Mouse (Mus musculus) olfactory bulb, adult 2 months (tissue): ENCODE data around the gene Zscan10. TPM values are rescaled to one million over a fixed set of nuclear protein-coding genes. Genes with fewer than 3 reads are reported as not detected.

Experiments used
- H3K27ac ChIP-seq: fragments of 200-500 bp; 2 replicates; pipeline ENCODE4 v1.5.1; 2012; ENCODE audit warnings: low read depth, low read length; ENCODE audit not compliant: insufficient read depth
- H3K4me1 ChIP-seq: fragments of 200-500 bp; 2 replicates; pipeline ENCODE4 v1.6.1; 2012; ENCODE audit warnings: low read length; ENCODE audit not compliant: control insufficient read depth, insufficient read depth
- H3K4me3 ChIP-seq: fragments of 200-500 bp; 2 replicates; pipeline ENCODE4 v1.5.1; 2012; ENCODE audit warnings: mild to moderate bottlenecking, low read depth, low read length, moderate library complexity; ENCODE audit not compliant: insufficient read depth
- CTCF ChIP-seq: fragments of 200-500 bp; IDR thresholded peaks from 2 replicates; pipeline ENCODE4 v1.5.1; 2012; ENCODE audit warnings: low read depth, mild to moderate bottlenecking, low read length, moderate library complexity; ENCODE audit not compliant: insufficient read depth
- POLR2A ChIP-seq: fragments of 200-500 bp; IDR thresholded peaks from 2 replicates; pipeline ENCODE4 v1.6.1; 2012; ENCODE audit warnings: mild to moderate bottlenecking, low read depth, low read length, moderate library complexity; ENCODE audit not compliant: insufficient read depth
- WGBS: fragments of 180-500 bp; shearing (Covaris S2); methylation state at CpG from one replicate; pipeline ENCODE4 v1.1.7; 2018; 5-methylcytosine and 5-hydroxymethylcytosine counted together
- polyA plus RNA-seq: library from polyadenylated mRNA; stranded (reverse); fragments of >200 nt; gene quantifications from 2 replicates; pipeline ENCODE4 v1.2.4, GENCODE M21; 2012; ENCODE audit warnings: low replicate concordance; ENCODE audit not compliant: missing spikeins, insufficient read depth, insufficient read length

The Zscan10 gene
- polyA plus RNA-seq, 1 experiment: not detected

DNA sequence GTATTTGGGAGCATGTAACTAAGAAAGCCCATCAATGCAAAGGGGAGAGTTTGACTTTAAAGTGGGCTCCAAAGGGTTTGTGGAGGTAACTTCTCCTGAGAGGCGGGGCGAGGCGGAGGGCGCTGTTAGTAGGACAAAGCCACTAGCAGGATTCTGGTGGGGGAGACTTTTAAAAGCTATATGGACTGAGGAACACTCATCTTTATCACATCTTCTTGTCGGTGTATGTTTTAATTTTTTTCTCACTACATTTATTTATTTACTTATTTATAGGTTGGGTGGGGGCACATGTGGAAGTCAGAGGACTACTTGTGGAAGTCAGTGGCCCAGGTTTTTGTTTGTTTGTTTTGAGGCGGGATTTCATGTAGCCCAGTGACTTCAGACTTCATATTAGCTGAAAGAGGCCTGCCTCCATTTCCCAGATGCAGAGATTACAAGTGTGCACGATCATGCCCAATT lies 1.0 kb upstream of the Zscan10 start:
- peaks cover 6% of the 10 kb centered on the region for H3K4me1 ChIP-seq
- H3K27ac ChIP-seq: no peak overlapping the region; the same call in 1 of the 2 replicates
- 51% methylated on average over 7 of the region's 7 CpGs for WGBS
- H3K4me3 ChIP-seq: peak overlapping the region; percentile 42
- TF ChIP-seq POLR2A (no peak), CTCF (no peak)

DNA sequence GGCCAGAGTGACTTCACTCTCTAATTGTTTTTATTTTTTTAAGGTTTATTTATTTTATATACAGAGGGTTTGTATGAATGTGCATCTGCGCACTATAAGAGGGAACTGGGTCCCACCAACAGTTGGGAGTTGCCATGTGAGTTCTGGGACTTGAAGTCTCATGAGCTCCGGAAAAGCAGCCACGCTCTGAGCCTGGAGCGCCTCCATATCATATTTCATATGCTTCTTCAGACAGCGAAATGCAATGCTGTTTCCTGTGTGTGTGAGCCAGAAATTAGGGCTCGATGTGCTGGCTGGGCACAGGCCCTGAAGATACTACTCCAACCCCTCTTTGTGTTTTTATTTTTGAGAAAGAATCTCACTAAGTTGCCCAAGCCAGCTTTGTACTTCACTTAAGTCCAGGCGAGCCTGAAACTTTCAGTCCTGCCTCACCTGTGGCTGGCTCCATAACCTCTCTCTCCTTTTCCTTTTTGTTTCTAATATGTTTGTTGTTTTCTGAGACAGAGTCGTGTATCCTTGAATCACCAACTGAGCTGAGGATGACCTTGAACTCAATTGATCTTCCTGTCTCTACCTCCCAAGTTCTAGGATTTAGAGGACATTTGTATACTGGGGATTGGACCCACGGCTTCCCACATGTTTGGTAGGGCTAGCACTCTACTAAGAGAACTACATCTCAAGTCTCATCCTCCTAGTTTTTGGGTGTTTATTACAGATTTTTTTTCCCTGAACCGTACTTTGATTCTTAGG lies 1.4 kb downstream of the Zscan10 start:
- TF ChIP-seq CTCF: no peak
- TF ChIP-seq POLR2A: no peak
- H3K4me3 ChIP-seq: no peak overlapping the region
- 68% methylated on average over 10 of the region's 10 CpGs for WGBS

DNA sequence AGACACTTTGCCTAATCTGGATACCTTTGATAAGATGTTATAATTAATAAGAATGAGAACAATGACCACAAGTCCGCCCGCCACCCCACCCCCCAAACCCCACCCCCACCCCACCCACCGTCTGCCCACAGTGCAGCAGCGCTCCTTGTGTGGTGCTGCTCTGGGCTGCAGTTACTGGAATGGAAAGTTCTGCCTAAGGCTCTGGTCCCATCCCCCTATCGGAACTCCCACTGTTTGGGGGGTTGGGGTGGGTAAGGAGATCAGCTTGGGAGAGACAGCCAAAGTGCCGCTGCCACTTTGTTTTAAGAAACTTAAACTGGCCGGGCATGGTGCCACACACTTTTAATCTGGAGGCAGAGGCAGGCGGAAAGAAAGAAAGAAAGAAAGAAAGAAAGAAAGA lies 2.4 kb downstream of the Zscan10 start:
- H3K27ac ChIP-seq: no peak overlapping the region
- no peak overlapping the region for H3K4me3 ChIP-seq
- H3K4me1 ChIP-seq: peaks cover 6% of the 10 kb centered on the region
- 6% methylated on average over 8 of the region's 8 CpGs for WGBS
- TF ChIP-seq POLR2A (no peak), CTCF (no peak)

More for the DNA sequence above, 1.4 kb downstream of the Zscan10 start:
- peaks cover 6% of the 10 kb centered on the region for H3K4me1 ChIP-seq
- no peak overlapping the region for H3K27ac ChIP-seq

DNA sequence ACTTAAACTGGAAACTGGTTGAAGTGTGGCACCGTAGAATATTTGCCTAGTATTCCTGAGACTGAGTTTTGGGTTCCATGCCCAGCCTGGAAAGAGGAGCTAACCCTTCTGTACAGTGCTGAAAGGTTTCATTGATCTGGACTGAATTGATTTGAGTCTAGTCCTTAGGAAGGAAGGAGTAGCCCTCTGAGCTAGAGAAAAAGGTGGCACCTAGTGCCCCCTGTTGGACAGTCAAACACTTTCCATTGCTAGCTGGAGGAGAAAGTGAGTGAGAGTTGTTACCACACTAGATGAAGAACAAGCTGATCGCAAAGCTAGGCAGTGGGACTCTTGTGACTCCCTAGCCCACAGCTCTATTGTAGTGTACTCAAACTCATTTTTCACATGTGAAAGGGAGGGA lies 2.9 kb downstream of the Zscan10 start:
- H3K27ac ChIP-seq: no peak overlapping the region
- 37% methylated on average over 2 of the region's 2 CpGs for WGBS
- no peak for TF ChIP-seq CTCF
- TF ChIP-seq POLR2A: no peak
- H3K4me1 ChIP-seq: peaks cover 5% of the 10 kb centered on the region
- H3K4me3 ChIP-seq: no peak overlapping the region

DNA sequence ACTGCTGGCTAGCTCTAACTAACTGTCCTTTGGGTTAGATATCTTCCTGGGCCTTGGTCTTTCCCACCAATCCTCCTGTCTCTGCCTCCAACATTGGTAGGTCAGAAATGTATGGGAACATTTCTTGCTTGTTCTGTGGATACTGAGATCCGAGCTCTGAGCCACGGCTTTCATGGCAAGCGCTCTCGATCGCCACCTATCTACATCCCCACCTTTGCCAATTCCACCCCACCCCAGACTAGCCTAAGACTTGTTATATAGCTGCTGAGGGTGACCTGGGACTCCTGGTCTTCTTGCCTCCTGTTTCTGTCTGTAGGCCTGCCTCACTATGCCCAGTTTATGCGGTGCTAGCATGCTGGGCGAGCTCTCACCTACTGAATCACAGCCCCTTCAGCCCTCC lies 3.7 kb downstream of the Zscan10 start:
- Histone ChIP-seq H3K4me3 (no peak overlapping the region), H3K27ac (no peak overlapping the region), H3K4me1 (no peaks in the 10 kb centered on the region)
- WGBS: 78% methylated on average over 7 of the region's 7 CpGs
- no peak for TF ChIP-seq CTCF
- no peak for TF ChIP-seq POLR2A

DNA sequence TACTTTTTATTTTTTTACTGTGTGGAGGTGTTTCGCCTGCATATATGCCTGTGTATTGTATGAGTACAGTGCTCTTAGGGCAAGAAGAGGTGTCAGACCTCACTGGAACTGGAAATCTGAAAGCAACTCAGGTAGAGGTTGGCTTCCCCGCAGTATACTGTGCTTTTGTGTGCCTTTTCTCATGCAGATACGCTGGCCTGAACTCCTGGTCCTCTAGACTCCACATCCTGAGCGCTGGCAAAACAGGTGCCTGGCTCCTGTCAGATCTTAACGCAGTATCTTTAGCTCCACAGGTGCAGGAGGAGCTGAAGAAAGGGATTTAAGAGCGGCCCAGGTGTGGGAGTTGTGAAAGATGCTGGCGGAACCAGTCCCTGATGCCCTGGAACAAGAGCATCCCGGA lies 4.6 kb downstream of the Zscan10 start:
- Histone ChIP-seq H3K27ac (no peak overlapping the region), H3K4me3 (no peak overlapping the region), H3K4me1 (no peaks in the 10 kb centered on the region)
- 89% methylated on average over 8 of the region's 8 CpGs for WGBS
- TF ChIP-seq CTCF (no peak), POLR2A (no peak)

DNA sequence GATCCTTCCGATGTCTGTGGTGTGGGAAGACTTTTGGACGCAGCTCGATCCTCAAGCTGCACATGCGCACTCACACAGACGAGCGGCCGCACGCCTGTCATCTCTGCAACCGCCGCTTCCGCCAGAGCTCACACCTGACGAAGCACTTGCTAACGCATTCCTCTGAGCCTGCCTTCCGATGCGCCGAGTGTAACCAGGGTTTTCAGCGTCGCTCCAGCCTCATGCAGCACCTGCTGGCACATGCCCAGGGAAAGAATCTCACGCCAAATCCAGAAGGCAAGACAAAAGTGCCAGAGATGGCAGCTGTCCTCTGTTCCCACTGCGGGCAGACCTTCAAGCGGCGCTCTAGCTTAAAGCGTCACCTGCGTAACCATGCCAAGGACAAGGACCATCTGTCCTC lies 9.0 kb downstream of the Zscan10 start:
- no peaks in the 10 kb centered on the region for H3K4me1 ChIP-seq
- no peak overlapping the region for H3K4me3 ChIP-seq
- TF ChIP-seq POLR2A: no peak
- no peak for TF ChIP-seq CTCF
- H3K27ac ChIP-seq: no peak overlapping the region
- WGBS: 93% methylated on average over 24 of the region's 24 CpGs

DNA sequence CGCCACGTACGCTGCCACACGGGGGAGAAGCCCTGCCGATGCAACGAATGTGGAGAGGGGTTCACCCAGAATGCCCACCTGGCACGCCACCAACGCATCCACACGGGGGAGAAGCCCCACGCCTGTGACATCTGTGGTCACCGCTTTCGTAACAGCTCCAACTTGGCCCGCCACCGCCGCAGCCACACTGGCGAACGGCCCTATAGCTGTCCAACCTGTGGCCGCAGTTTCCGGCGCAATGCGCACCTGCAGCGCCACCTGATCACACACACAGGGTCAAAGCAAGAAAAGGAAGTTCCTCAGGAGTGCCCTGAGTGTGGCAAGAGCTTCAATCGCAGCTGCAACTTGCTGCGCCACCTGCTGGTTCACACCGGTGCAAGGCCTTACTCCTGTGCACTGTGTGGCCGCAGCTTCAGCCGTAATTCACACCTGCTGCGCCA lies 9.7 kb downstream of the Zscan10 start:
- no peak overlapping the region for H3K27ac ChIP-seq
- no peaks in the 10 kb centered on the region for H3K4me1 ChIP-seq
- H3K4me3 ChIP-seq: no peak overlapping the region
- WGBS: 80% methylated on average over 28 of the region's 28 CpGs
- TF ChIP-seq POLR2A (no peak), CTCF (0 out of 2 replicates have a peak, but pooled peaks have one; percentile 19)

DNA sequence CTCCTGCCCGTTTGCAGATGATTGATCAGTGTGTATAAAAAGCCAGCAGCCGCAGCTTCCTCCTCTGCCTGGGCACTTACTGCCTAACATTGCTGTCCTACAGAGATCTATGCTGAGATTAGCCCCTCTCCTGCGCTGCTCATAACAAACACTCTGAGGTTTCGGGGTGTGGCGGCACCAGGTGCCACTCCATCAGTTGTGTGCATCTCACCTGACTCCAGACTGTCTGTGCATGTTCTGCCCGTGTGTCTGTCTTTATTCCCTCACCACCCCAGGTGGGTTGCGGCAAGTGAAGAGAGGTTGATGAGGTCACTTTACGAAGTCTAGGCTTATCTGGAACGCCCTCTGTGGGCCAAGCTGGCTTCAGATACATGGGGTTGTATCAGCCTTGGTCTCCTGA lies 16.4 kb downstream of the Zscan10 start:
- H3K27ac ChIP-seq: no peak overlapping the region
- no peak overlapping the region for H3K4me3 ChIP-seq
- no peaks in the 10 kb centered on the region for H3K4me1 ChIP-seq
- TF ChIP-seq CTCF (no peak), POLR2A (no peak)
- 61% methylated on average over 9 of the region's 9 CpGs for WGBS

DNA sequence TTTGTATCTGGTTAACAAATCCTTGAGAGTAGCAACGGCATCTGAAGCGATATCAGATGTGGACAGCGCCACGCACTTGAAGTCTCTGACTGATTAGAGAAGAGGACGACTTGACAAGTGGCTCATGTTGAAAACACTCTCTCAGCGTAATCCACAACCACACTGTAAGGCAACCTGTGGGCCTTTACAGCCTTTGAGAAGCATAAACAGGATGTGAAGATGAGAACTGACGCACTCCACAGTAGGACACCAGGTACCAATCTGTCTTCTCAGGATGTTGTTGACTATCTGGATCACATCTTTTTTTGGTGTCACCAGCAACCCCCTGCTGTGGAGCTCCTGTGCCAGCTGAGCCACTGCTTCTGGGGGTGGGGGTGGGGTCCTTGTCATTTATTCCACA lies 19.7 kb downstream of the Zscan10 start:
- Histone ChIP-seq H3K4me3 (no peak overlapping the region), H3K4me1 (no peaks in the 10 kb centered on the region), H3K27ac (no peak overlapping the region)
- 88% methylated on average over 7 of the region's 7 CpGs for WGBS
- TF ChIP-seq CTCF (no peak), POLR2A (no peak)
